Mouse (Mus musculus) midbrain, embryonic 10.5 days (tissue): ENCODE results near the gene 1700001L19Rik. TPM values are rescaled to one million over a fixed set of nuclear protein-coding genes. Genes with fewer than 3 reads are reported as not detected.

Source experiments
- DNase-seq: peaks from one replicate; pipeline ENCODE4 v3.0.0-alpha.2; 2017; ENCODE audit warnings: low spot score
- H3K27ac ChIP-seq: fragments of 300-500 bp; sonication (generic); replicated peaks from 2 replicates; pipeline ENCODE4 v1.5.1; 2016; ENCODE audit warnings: mild to moderate bottlenecking
- H3K27me3 ChIP-seq: fragments of 300-500 bp; sonication (generic); 2 replicates; pipeline ENCODE4 v1.6.1; 2016; ENCODE audit warnings: low read depth, mild to moderate bottlenecking; ENCODE audit not compliant: poor library complexity, severe bottlenecking
- H3K36me3 ChIP-seq: fragments of 300-500 bp; sonication (generic); 2 replicates; pipeline ENCODE4 v1.6.1; 2016; ENCODE audit warnings: mild to moderate bottlenecking, moderate library complexity
- H3K4me1 ChIP-seq: fragments of 300-500 bp; sonication (generic); 2 replicates; pipeline ENCODE4 v1.6.1; 2016
- H3K4me3 ChIP-seq: fragments of 300-500 bp; sonication (generic); 2 replicates; pipeline ENCODE4 v1.5.1; 2016; ENCODE audit warnings: mild to moderate bottlenecking, moderate library complexity
- H3K9me3 ChIP-seq: fragments of 300-500 bp; sonication (generic); replicated peaks from 2 replicates; pipeline ENCODE4 v1.6.1; 2016; ENCODE audit warnings: mild to moderate bottlenecking
- WGBS: fragments of 180-500 bp; shearing (Covaris S2); methylation state at CpG from one replicate; pipeline ENCODE4 v1.1.7; 2016; 5-methylcytosine and 5-hydroxymethylcytosine counted together
- polyA plus RNA-seq: library from polyadenylated mRNA; unstranded; fragments of >200 nt; fragmentation: Nextera tagmentation; extraction: Ambion mirVana; gene quantifications from 2 replicates; pipeline ENCODE4 v1.2.1, GENCODE M21; 2016

The 1700001L19Rik gene
- polyA plus RNA-seq, 1 experiment from 2014 or later: 0.74 TPM

GRCm38 (mm10) chr13:68642786-68643185 lies 45.6 kb downstream of the 1700001L19Rik start:
- Histone ChIP-seq H3K4me1 (no peaks in the 10 kb centered on the region), H3K36me3 (no peaks in the 10 kb centered on the region), H3K27me3 (no peaks in the 10 kb centered on the region), H3K4me3 (no peak overlapping the region), H3K9me3 (no peaks in the 10 kb centered on the region), H3K27ac (no peak overlapping the region)
- 94% methylated on average over 1 of the region's 1 CpGs for WGBS
- no peak for DNase-seq

Other genes with a start within 250 kb of the 1700001L19Rik start
- gene Mtrr, start 15.3 kb upstream of the 1700001L19Rik start, polyA plus RNA-seq: 20.8 and 22.5 TPM in 2 replicates
- 44.8 and 47.2 TPM in 2 replicates for gene Fastkd3, start 15.2 kb upstream of the 1700001L19Rik start, polyA plus RNA-seq